Mouse (Mus musculus) MEL-GATA-1-ER (cell line): ENCODE measurements around the gene Mpst.

Source experiments
- DNase-seq: peaks from one replicate; pipeline ENCODE4 v3.0.0-alpha.2; 2012; ENCODE audit warnings: low read depth; ENCODE audit errors: extremely low read depth

Mpst gene

GRCm38 (mm10) chr15:78406293-78406934 lies at the start of gene Mpst:
Mpst (plus strand) TSS chr15:78406416.
- DNase-seq = peak; percentile 77

GRCm38 (mm10) chr15:78365916-78366315 lies 40.3 kb upstream of the Mpst start:
- DNase-seq = no peak

- no peak for DNase-seq
These were observed 39.3 kb upstream of the Mpst start for GRCm38 (mm10) chr15:78366875-78367274.

- no peak for DNase-seq
These were observed 38.4 kb upstream of the Mpst start for GRCm38 (mm10) chr15:78367811-78368210.

- no peak for DNase-seq
These were observed 37.3 kb upstream of the Mpst start for GRCm38 (mm10) chr15:78368926-78369346.

- DNase-seq = no peak
These were observed 36.6 kb upstream of the Mpst start for GRCm38 (mm10) chr15:78369641-78370040.

- no peak for DNase-seq
These were observed 33.4 kb upstream of the Mpst start for GRCm38 (mm10) chr15:78372796-78373195.

GRCm38 (mm10) chr15:78374204-78374603 lies 32.0 kb upstream of the Mpst start:
- no peak for DNase-seq

- DNase-seq = peak; percentile 84
These were observed 28.4 kb upstream of the Mpst start for GRCm38 (mm10) chr15:78377859-78378258.

- DNase-seq = no peak
These were observed 27.7 kb upstream of the Mpst start for GRCm38 (mm10) chr15:78378556-78378955.

GRCm38 (mm10) chr15:78380208-78380607 lies 26.0 kb upstream of the Mpst start:
- no peak for DNase-seq

GRCm38 (mm10) chr15:78380741-78381140 lies 25.5 kb upstream of the Mpst start:
- DNase-seq = no peak

- no peak for DNase-seq
These were observed 24.1 kb upstream of the Mpst start for GRCm38 (mm10) chr15:78382115-78382514.

- peak; percentile 40 for DNase-seq
These were observed 22.6 kb upstream of the Mpst start for GRCm38 (mm10) chr15:78383450-78384219.

GRCm38 (mm10) chr15:78384220-78385116 lies 21.7 kb upstream of the Mpst start:
- no peak for DNase-seq

GRCm38 (mm10) chr15:78385564-78385963 lies 20.7 kb upstream of the Mpst start:
- DNase-seq = no peak

GRCm38 (mm10) chr15:78390855-78391254 lies 15.4 kb upstream of the Mpst start:
- no peak for DNase-seq

GRCm38 (mm10) chr15:78395478-78395962 lies 10.7 kb upstream of the Mpst start, which contains the start of gene Tex33:
Tex33 (minus strand) TSS chr15:78395912.
- no peak for DNase-seq

- no peak for DNase-seq
These were observed 4.9 kb upstream of the Mpst start for GRCm38 (mm10) chr15:78401345-78401744.

GRCm38 (mm10) chr15:78401921-78402320 lies 4.3 kb upstream of the Mpst start:
- no peak for DNase-seq

- no peak for DNase-seq
These were observed 3.8 kb upstream of the Mpst start for GRCm38 (mm10) chr15:78402423-78402822.
